Mouse (Mus musculus) liver, adult 2 months (tissue): ENCODE measurements at regions not wholly inside any gene's neighbourhood (a gene's known extent, or its start where the extent isn't known, plus 50 kb on each side); places are given as distances from the start of the nearest gene placed in this dataset.

Experiments
- CTCF ChIP-seq: fragments of 200-500 bp; IDR thresholded peaks from 2 replicates; pipeline ENCODE4 v1.5.1; 2011; ENCODE audit warnings: low read depth, low read length, control low read depth
- POLR2A ChIP-seq: fragments of 200-500 bp; IDR thresholded peaks from 2 replicates; pipeline ENCODE4 v1.6.1; 2011; ENCODE audit warnings: low read length, control low read depth; ENCODE audit not compliant: insufficient read depth; ENCODE audit errors: extremely low read depth

DNA sequence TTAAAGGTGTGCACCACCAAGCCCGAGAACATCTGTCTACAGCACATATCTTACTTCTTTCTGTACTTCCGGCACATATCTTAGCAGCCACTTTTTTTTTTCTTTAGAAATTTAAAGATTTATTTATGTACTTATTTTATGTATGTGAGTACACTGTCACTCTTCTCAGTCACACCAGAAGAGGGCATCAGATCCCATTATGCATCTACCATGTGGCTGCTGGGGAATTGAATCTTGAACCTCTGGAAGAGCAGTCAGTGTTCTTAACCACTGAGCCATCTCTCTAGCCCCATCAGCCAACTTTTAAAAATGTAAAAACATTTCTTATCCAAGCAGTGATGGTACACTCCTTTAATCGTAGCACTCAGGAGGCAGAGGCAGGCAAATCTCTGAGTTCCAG, 53.7 kb upstream of the Eed start:
- TF ChIP-seq POLR2A: no peak
- TF ChIP-seq CTCF: no peak
